Mouse (Mus musculus) ovary, postnatal 14 days (tissue): ENCODE results near the gene Pitx2.

Experiments used
- DNase-seq: peaks from one replicate; pipeline ENCODE4 v3.0.0; 2022; ENCODE audit warnings: low spot score

Gene Pitx2

GRCm38 (mm10) chr3:129202871-129203740 lies 3.4 kb downstream of the Pitx2 start:
- DNase-seq = no peak

- no peak for DNase-seq
These were observed 4.2 kb downstream of the Pitx2 start for GRCm38 (mm10) chr3:129203761-129204440.

- DNase-seq = peak; percentile 69
These were observed 5.0 kb downstream of the Pitx2 start for GRCm38 (mm10) chr3:129204441-129205313.

GRCm38 (mm10) chr3:129205481-129206175 lies 6.0 kb downstream of the Pitx2 start:
- no peak for DNase-seq

- no peak for DNase-seq
These were observed 7.1 kb downstream of the Pitx2 start for GRCm38 (mm10) chr3:129206776-129207175.

GRCm38 (mm10) chr3:129207231-129208030 lies 7.8 kb downstream of the Pitx2 start:
- no peak for DNase-seq

- no peak for DNase-seq
These were observed 8.3 kb downstream of the Pitx2 start for GRCm38 (mm10) chr3:129208031-129208380.

- no peak for DNase-seq
These were observed 8.7 kb downstream of the Pitx2 start for GRCm38 (mm10) chr3:129208421-129208820.

GRCm38 (mm10) chr3:129209266-129209665 lies 9.6 kb downstream of the Pitx2 start:
- DNase-seq = no peak

- no peak for DNase-seq
These were observed 10.1 kb downstream of the Pitx2 start for GRCm38 (mm10) chr3:129209771-129210170.

GRCm38 (mm10) chr3:129212038-129212645 lies 12.5 kb downstream of the Pitx2 start:
- no peak for DNase-seq

- DNase-seq = no peak
These were observed 13.1 kb downstream of the Pitx2 start for GRCm38 (mm10) chr3:129212807-129213206.

- peak; percentile 48 for DNase-seq
These were observed 14.0 kb downstream of the Pitx2 start for GRCm38 (mm10) chr3:129213633-129214145.

- DNase-seq = no peak
These were observed 14.5 kb downstream of the Pitx2 start for GRCm38 (mm10) chr3:129214146-129214665.

GRCm38 (mm10) chr3:129214666-129215161 lies 15.0 kb downstream of the Pitx2 start:
- no peak for DNase-seq

- DNase-seq = no peak
These were observed 15.6 kb downstream of the Pitx2 start for GRCm38 (mm10) chr3:129215241-129215750.

GRCm38 (mm10) chr3:129215751-129216331 lies 16.2 kb downstream of the Pitx2 start:
- no peak for DNase-seq

- DNase-seq = no peak
These were observed 16.8 kb downstream of the Pitx2 start for GRCm38 (mm10) chr3:129216491-129216890.

GRCm38 (mm10) chr3:129216911-129217561 lies 17.4 kb downstream of the Pitx2 start:
- DNase-seq = no peak
